Mouse (Mus musculus): Measurements from ENCODE around the gene Auts2. TPM values are rescaled to one million over a fixed set of nuclear protein-coding genes. Genes with fewer than 3 reads are reported as not detected.
A peak's percentile ranks its signal among the peaks of the same experiment; 100 is the strongest.

The Auts2 gene
- polyA plus RNA-seq, 1 experiment from 2014 or later: 14.7 TPM

- peaks cover 13% of the 10 kb centered on the region for H3K4me1 ChIP-seq (ENCODE audit: control insufficient read depth, insufficient read depth, low read length)
- H3K9me3 ChIP-seq (ENCODE audit: control insufficient read depth, low read length): no peaks in the 10 kb centered on the region
- 68% methylated on average over 18 of the region's 18 CpGs for WGBS
- H3K36me3 ChIP-seq (ENCODE audit: control insufficient read depth, insufficient read depth, low read length): no peaks in the 10 kb centered on the region
- H3K9ac ChIP-seq (ENCODE audit: low read depth, low read length): 0 out of 2 replicates have a peak overlapping the region, but pooled peaks have one; percentile 7
- no peaks in the 10 kb centered on the region for H3K27me3 ChIP-seq (replicated peaks; ENCODE audit: control insufficient read depth, insufficient read depth, low read length)
- peak; percentile 91 for ATAC-seq
- no peak overlapping the region for H3K27ac ChIP-seq (ENCODE audit: low read length)
- H3K4me2 ChIP-seq (ENCODE audit: low read depth, low read length): no peak overlapping the region
- H3K4me3 ChIP-seq (ENCODE audit: low read length): no peak overlapping the region
These were observed 969.6 kb downstream of the Auts2 start for GRCm38 (mm10) chr5:131573296-131574177.

- peak; percentile 77; the same call in 1 of the 2 replicates for ATAC-seq
These were observed 977.1 kb downstream of the Auts2 start for GRCm38 (mm10) chr5:131566032-131566431.

DNA sequence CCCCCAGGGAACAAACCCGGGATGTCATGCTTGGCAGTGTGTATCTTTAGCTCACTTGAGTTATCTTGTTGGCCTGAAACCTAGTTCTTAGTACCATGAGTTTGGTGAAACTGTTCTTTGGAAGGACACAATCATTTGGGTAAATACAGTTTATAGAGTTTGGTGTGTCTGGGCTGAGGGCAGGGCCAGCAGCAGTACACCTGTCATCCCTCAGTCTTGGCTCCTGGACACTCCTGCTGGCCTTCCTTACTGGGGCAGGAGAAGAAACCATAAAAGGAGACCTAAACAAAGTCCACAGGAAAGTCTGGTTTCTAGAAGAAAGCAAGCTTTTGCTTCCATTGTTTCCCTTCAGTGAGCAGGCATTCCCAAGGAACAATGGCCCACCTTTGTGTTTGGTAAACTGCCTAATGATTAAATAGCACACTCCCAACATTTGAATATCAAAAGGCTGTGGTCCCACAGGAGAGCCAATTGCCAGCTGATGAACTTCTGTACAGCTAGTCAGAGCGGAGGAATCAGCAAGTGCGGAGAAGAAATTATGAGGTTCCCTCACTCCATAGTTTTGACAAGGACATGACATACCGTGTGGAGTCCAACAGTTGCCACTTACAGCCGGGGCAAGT is 979.4 kb downstream of the Auts2 start:
- ATAC-seq: no peak
- H3K36me3 ChIP-seq (ENCODE audit: control insufficient read depth, insufficient read depth, low read length): no peaks in the 10 kb centered on the region
- WGBS: 88% methylated on average over 5 of the region's 5 CpGs
- H3K4me3 ChIP-seq (ENCODE audit: low read length): no peak overlapping the region
- no peaks in the 10 kb centered on the region for H3K9me3 ChIP-seq (ENCODE audit: control insufficient read depth, low read length)
- no peak overlapping the region for H3K27ac ChIP-seq (ENCODE audit: low read length)
- no peaks in the 10 kb centered on the region for H3K4me1 ChIP-seq (ENCODE audit: control insufficient read depth, insufficient read depth, low read length)
- H3K4me2 ChIP-seq (ENCODE audit: low read depth, low read length): no peak overlapping the region
- no peak overlapping the region for H3K9ac ChIP-seq (ENCODE audit: low read depth, low read length)
- H3K27me3 ChIP-seq (replicated peaks; ENCODE audit: control insufficient read depth, insufficient read depth, low read length): no peaks in the 10 kb centered on the region

More at GRCm38 (mm10) chr5:131566032-131566431, 977.1 kb downstream of the Auts2 start:
- Histone ChIP-seq H3K4me3 (ENCODE audit: low read length) (no peak overlapping the region), H3K9ac (ENCODE audit: low read depth, low read length) (no peak overlapping the region), H3K9me3 (ENCODE audit: control insufficient read depth, low read length) (no peaks in the 10 kb centered on the region), H3K27me3 (replicated peaks; ENCODE audit: control insufficient read depth, insufficient read depth, low read length) (no peaks in the 10 kb centered on the region), H3K4me2 (ENCODE audit: low read depth, low read length) (no peak overlapping the region), H3K4me1 (ENCODE audit: control insufficient read depth, insufficient read depth, low read length) (no peaks in the 10 kb centered on the region), H3K27ac (ENCODE audit: low read length) (no peak overlapping the region), H3K36me3 (ENCODE audit: control insufficient read depth, insufficient read depth, low read length) (no peaks in the 10 kb centered on the region)
- 53% methylated on average over 6 of the region's 6 CpGs for WGBS

GRCm38 (mm10) chr5:131560773-131561560 is 982.2 kb downstream of the Auts2 start:
- H3K4me2 ChIP-seq (ENCODE audit: low read depth, low read length): no peak overlapping the region
- 68% methylated on average over 5 of the region's 5 CpGs for WGBS

DNA sequence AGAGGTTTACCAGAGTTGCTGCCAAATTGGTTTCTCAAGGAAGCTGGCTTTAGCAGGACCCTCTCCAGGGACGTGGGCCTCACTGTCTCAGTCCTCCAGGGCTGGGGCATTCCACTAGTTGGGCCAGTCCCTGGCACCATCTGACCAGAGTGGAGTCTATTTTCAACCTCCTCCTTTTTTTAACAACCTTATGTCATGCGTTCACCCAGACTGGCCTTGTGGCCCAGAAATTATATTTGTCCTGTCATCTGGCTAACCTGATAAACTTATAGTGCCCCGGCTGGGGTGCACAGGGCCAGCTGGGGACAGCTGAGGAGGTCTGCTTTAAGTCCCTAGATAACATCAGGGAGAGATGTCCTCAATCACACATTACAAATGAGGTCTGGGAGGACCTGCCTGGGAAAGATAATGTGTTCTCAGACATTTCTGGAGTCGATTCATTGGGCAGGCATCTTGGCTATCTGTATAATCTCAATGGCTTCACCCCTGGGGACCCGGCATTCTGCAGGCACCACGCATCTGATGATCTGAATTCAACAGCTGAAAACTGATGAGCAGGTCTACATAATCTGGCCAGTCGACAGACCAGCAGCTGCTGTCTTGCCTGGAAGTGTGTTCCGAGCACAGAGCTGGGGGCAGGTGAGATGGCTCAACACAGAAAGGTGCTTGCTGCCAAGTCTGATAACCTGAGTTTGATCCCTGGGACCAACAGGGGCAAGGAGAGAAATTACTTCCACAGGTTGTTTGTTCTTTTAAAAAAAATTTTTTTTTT is 984.6 kb downstream of the Auts2 start:
- no peak for ATAC-seq
- no peaks in the 10 kb centered on the region for H3K9me3 ChIP-seq (ENCODE audit: control insufficient read depth, low read length)
- 47% methylated on average over 8 of the region's 8 CpGs for WGBS

More at GRCm38 (mm10) chr5:131560773-131561560, 982.2 kb downstream of the Auts2 start:
- Histone ChIP-seq H3K36me3 (ENCODE audit: control insufficient read depth, insufficient read depth, low read length) (no peaks in the 10 kb centered on the region), H3K27ac (ENCODE audit: low read length) (no peak overlapping the region), H3K9ac (ENCODE audit: low read depth, low read length) (no peak overlapping the region), H3K4me3 (ENCODE audit: low read length) (no peak overlapping the region), H3K9me3 (ENCODE audit: control insufficient read depth, low read length) (no peaks in the 10 kb centered on the region), H3K27me3 (replicated peaks; ENCODE audit: control insufficient read depth, insufficient read depth, low read length) (no peaks in the 10 kb centered on the region), H3K4me1 (ENCODE audit: control insufficient read depth, insufficient read depth, low read length) (no peaks in the 10 kb centered on the region)
- no peak for ATAC-seq

DNA sequence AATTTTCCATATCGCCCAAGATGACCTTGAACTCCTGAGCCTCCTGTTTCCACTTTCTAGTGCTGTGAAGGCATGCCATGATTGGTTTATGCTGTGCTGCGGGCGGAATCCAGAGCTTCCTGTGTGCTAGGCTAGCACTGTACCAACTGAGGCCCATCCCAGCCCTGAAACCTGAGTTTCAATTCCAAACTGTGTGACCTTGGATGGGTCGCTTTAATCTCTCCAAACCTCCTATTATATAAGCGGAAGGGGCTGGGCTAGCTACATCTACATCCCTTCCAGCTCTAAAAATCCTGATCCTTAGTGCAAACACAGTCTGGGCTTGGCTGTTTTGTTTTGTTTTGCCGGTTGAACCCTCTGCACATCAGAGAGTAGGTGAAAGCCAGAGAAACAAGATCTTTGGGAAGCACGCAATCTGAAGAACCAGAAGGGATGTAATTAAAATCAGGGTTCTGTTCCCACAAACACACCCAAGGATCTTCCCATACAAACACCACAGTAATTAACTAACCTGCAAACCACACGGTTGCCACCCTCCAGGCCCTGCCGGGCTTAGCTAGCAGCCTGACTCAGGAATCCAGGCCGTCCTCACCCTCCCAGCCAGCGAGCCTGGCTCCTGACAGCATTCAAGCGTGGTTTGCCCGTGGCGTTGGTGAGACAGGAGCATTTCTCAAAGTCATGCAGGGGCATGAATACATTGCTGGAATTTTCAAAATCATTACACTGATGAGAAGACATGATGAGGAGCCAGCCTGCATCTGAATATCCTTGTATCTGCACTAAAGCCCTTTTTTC is 985.4 kb downstream of the Auts2 start:
- H3K9me3 ChIP-seq (ENCODE audit: control insufficient read depth, low read length): no peaks in the 10 kb centered on the region
- H3K27me3 ChIP-seq (replicated peaks; ENCODE audit: control insufficient read depth, insufficient read depth, low read length): no peaks in the 10 kb centered on the region
- H3K36me3 ChIP-seq (ENCODE audit: control insufficient read depth, insufficient read depth, low read length): no peaks in the 10 kb centered on the region
- no peak overlapping the region for H3K27ac ChIP-seq (ENCODE audit: low read length)
- H3K4me3 ChIP-seq (ENCODE audit: low read length): no peak overlapping the region
- no peak overlapping the region for H3K9ac ChIP-seq (ENCODE audit: low read depth, low read length)
- 71% methylated on average over 14 of the region's 14 CpGs for WGBS
- no peak for ATAC-seq
- H3K4me1 ChIP-seq (ENCODE audit: control insufficient read depth, insufficient read depth, low read length): no peaks in the 10 kb centered on the region
- no peak overlapping the region for H3K4me2 ChIP-seq (ENCODE audit: low read depth, low read length)

More for the DNA sequence above, 984.6 kb downstream of the Auts2 start:
- no peaks in the 10 kb centered on the region for H3K27me3 ChIP-seq (replicated peaks; ENCODE audit: control insufficient read depth, insufficient read depth, low read length)
- no peaks in the 10 kb centered on the region for H3K4me1 ChIP-seq (ENCODE audit: control insufficient read depth, insufficient read depth, low read length)
- H3K4me2 ChIP-seq (ENCODE audit: low read depth, low read length): no peak overlapping the region
- no peak overlapping the region for H3K27ac ChIP-seq (ENCODE audit: low read length)
- no peak overlapping the region for H3K4me3 ChIP-seq (ENCODE audit: low read length)
- H3K36me3 ChIP-seq (ENCODE audit: control insufficient read depth, insufficient read depth, low read length): no peaks in the 10 kb centered on the region
- no peak overlapping the region for H3K9ac ChIP-seq (ENCODE audit: low read depth, low read length)

GRCm38 (mm10) chr5:131548932-131549563 is 994.1 kb downstream of the Auts2 start:
- H3K27ac ChIP-seq (ENCODE audit: low read length): no peak overlapping the region
- peaks cover 4% of the 10 kb centered on the region for H3K4me1 ChIP-seq (ENCODE audit: control insufficient read depth, insufficient read depth, low read length)
- no peak overlapping the region for H3K4me2 ChIP-seq (ENCODE audit: low read depth, low read length)
- H3K27me3 ChIP-seq (replicated peaks; ENCODE audit: control insufficient read depth, insufficient read depth, low read length): no peaks in the 10 kb centered on the region
- WGBS: 26% methylated on average over 17 of the region's 17 CpGs
- H3K36me3 ChIP-seq (ENCODE audit: control insufficient read depth, insufficient read depth, low read length): no peaks in the 10 kb centered on the region
- H3K9me3 ChIP-seq (ENCODE audit: control insufficient read depth, low read length): no peaks in the 10 kb centered on the region
- no peak for ATAC-seq
- no peak overlapping the region for H3K4me3 ChIP-seq (ENCODE audit: low read length)
- no peak overlapping the region for H3K9ac ChIP-seq (ENCODE audit: low read depth, low read length)

DNA sequence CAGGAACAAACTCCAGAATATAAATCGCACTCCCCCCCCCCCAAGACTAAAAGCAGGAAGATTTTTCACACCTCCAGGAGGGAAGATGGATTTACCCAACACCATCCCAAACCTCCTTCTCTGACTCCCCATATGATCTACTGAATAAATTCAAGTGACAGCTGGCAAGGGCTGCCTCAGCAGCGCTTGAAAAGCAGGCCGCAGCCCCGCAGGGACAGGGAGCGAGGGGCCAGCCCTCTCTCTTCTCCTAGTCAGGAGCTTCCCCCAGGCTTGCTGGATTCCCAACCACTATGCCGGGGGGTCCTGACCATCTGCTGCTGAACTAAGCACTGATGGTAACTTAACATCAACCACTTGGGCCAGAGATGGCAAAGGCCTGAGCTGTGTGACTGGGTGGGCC is 995.2 kb downstream of the Auts2 start:
- Histone ChIP-seq H3K36me3 (ENCODE audit: control insufficient read depth, insufficient read depth, low read length) (no peaks in the 10 kb centered on the region), H3K4me3 (ENCODE audit: low read length) (no peak overlapping the region), H3K4me1 (ENCODE audit: control insufficient read depth, insufficient read depth, low read length) (peaks cover 4% of the 10 kb centered on the region), H3K27ac (ENCODE audit: low read length) (no peak overlapping the region), H3K27me3 (replicated peaks; ENCODE audit: control insufficient read depth, insufficient read depth, low read length) (no peaks in the 10 kb centered on the region), H3K9ac (ENCODE audit: low read depth, low read length) (no peak overlapping the region), H3K9me3 (ENCODE audit: control insufficient read depth, low read length) (no peaks in the 10 kb centered on the region), H3K4me2 (ENCODE audit: low read depth, low read length) (no peak overlapping the region)
- no peak for ATAC-seq
- 79% methylated on average over 6 of the region's 6 CpGs for WGBS
